24 mouse cellular contexts compared by ENCODE assay signal in the genomic region with DNA sequence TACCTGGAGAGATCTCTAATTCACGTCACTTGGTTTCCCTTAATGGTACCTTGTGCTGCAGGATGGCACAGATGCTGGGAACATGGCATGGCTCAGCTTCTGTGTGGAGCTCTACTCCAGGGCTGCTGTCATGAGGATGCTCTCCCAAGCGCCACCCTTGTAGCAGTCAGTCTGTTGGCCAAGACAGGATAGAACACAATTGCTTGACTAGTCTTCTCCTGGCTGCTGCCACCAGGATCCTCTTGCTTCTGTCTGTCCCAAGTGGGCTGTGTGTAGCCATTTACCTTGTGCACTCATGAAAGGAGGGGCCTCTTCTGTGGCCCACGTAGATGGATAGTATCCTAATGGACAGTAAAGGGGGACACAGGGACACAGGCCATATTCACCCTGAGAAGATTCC. TPM values are rescaled to one million over a fixed set of nuclear protein-coding genes. Genes with fewer than 3 reads are reported as not detected.
DNase-seq lines count a peak whose midpoint lies in the region; ATAC-seq and TF ChIP-seq lines count a peak whose summit lies in the region.
"Had no signal": no experiment of that assay in that cellular context is flagged by ENCODE, and none has a peak within 500 bp of the region (broad histone marks: within the 10 kb centered on the region; RNA-seq: fewer than 3 reads in every experiment).

No protein-coding gene starts in this region.

- TF ChIP-seq CTCF in kidney, adult 2 months (conservative IDR thresholded peaks at IDR 0.05; ENCODE audit: insufficient read depth, insufficient read length, low read depth, low read length): no peak

- H3K27ac ChIP-seq in forebrain, embryonic 11.5 days (ENCODE audit: low read depth, low read length): no peak overlapping the region
- H3K27ac ChIP-seq in forebrain, embryonic 13.5 days: no peak overlapping the region
- no peak overlapping the region for H3K27ac ChIP-seq in kidney, embryonic 16.5 days (ENCODE audit: low read length)
- no peak overlapping the region for H3K27ac ChIP-seq in kidney, adult 2 months (ENCODE audit: insufficient read depth, low read depth, low read length)
- no peak overlapping the region for H3K27ac ChIP-seq in midbrain, embryonic 12.5 days (replicated peaks)
- H3K27ac ChIP-seq in midbrain, embryonic 15.5 days: no peak overlapping the region
- no peak overlapping the region for H3K27ac ChIP-seq in neural tube, embryonic 13.5 days (replicated peaks)
- H3K27ac ChIP-seq: embryonic facial prominence, embryonic 10.5 days; embryonic facial prominence, embryonic 13.5 days; gastrocnemius, adult 2 months; heart, embryonic 13.5 days; hindbrain, embryonic 15.5 days had no signal

- 85% methylated on average over 3 of the region's 3 CpGs for WGBS in forebrain, embryonic 11.5 days
- 70% methylated on average over 3 of the region's 3 CpGs for WGBS in forebrain, embryonic 13.5 days
- WGBS in kidney, embryonic 16.5 days: 84% methylated on average over 3 of the region's 3 CpGs
- WGBS in kidney, adult 2 months: 90% methylated on average over 3 of the region's 3 CpGs
- WGBS in midbrain, embryonic 12.5 days: 94% methylated on average over 3 of the region's 3 CpGs
- 87% methylated on average over 3 of the region's 3 CpGs for whole genome bisulfite sequencing in midbrain, embryonic 15.5 days
- 81% methylated on average over 3 of the region's 3 CpGs for WGBS in neural tube, embryonic 13.5 days

- H3K4me3 ChIP-seq in forebrain, embryonic 11.5 days (ENCODE audit: low read depth, low read length): no peak overlapping the region
- no peak overlapping the region for H3K4me3 ChIP-seq in forebrain, embryonic 13.5 days
- H3K4me3 ChIP-seq in kidney, embryonic 16.5 days (ENCODE audit: low read length): no peak overlapping the region
- no peak overlapping the region for H3K4me3 ChIP-seq in kidney, adult 2 months (ENCODE audit: insufficient read depth, low read depth, low read length)
- no peak overlapping the region for H3K4me3 ChIP-seq in midbrain, embryonic 12.5 days
- H3K4me3 ChIP-seq in midbrain, embryonic 15.5 days: no peak overlapping the region
- H3K4me3 ChIP-seq in neural tube, embryonic 13.5 days: no peak overlapping the region
- H3K4me3 ChIP-seq: embryonic facial prominence, embryonic 10.5 days; embryonic facial prominence, embryonic 13.5 days; erythroblast, embryonic 14.5 days; gastrocnemius, adult 2 months; hindbrain, embryonic 15.5 days had no signal

- H3K36me3 ChIP-seq in forebrain, embryonic 11.5 days (ENCODE audit: control insufficient read depth, insufficient read depth, low read length): no peaks in the 10 kb centered on the region
- no peaks in the 10 kb centered on the region for H3K36me3 ChIP-seq in forebrain, embryonic 13.5 days (ENCODE audit: poor library complexity, severe bottlenecking)
- H3K36me3 ChIP-seq in kidney, embryonic 16.5 days (ENCODE audit: insufficient read depth, low read length): no peaks in the 10 kb centered on the region
- H3K36me3 ChIP-seq in kidney, adult 2 months (ENCODE audit: control insufficient read depth, insufficient read depth, low read length): no peaks in the 10 kb centered on the region
- no peaks in the 10 kb centered on the region for H3K36me3 ChIP-seq in midbrain, embryonic 12.5 days
- H3K36me3 ChIP-seq in midbrain, embryonic 15.5 days (replicated peaks): no peaks in the 10 kb centered on the region
- H3K36me3 ChIP-seq in neural tube, embryonic 13.5 days: no peaks in the 10 kb centered on the region
- H3K36me3 ChIP-seq: embryonic facial prominence, embryonic 10.5 days; embryonic facial prominence, embryonic 13.5 days; heart, embryonic 13.5 days; hindbrain, embryonic 15.5 days had no signal

- DNase-seq in forebrain, embryonic 11.5 days (ENCODE audit: low spot score): peak; percentile 21
- no peak for DNase-seq in kidney, adult 2 months
- DNase-seq in neural tube, embryonic 10.5 days (ENCODE audit: extremely low spot score, low spot score): no peak
- DNase-seq: cerebellum, adult 11-12 months; cerebellum, adult 8-10 months; cerebellum, postnatal 10 days; cerebellum, postnatal 36 days; forebrain, postnatal 0 days; gastrocnemius, adult 2 months; gastrocnemius, postnatal 14 days; heart, adult 18-20 months; heart, postnatal 14 days; heart, postnatal 4 days had no signal

- no peak for TF ChIP-seq POLR2A in kidney, adult 2 months (IDR thresholded peaks at IDR 0.05; ENCODE audit: low read depth, low read length)

- no peaks in the 10 kb centered on the region for H3K4me1 ChIP-seq in forebrain, embryonic 11.5 days (replicated peaks; ENCODE audit: control insufficient read depth, insufficient read depth, low read length)
- H3K4me1 ChIP-seq in forebrain, embryonic 13.5 days: peaks cover 16% of the 10 kb centered on the region
- peaks cover 10% of the 10 kb centered on the region for H3K4me1 ChIP-seq in kidney, embryonic 16.5 days (ENCODE audit: insufficient read depth, low read length)
- no peaks in the 10 kb centered on the region; the same call in 1 of the 2 replicates for H3K4me1 ChIP-seq in kidney, adult 2 months (ENCODE audit: control insufficient read depth, insufficient read depth, low read length)
- peaks cover 16% of the 10 kb centered on the region for H3K4me1 ChIP-seq in midbrain, embryonic 12.5 days
- H3K4me1 ChIP-seq in midbrain, embryonic 15.5 days: peaks cover 9% of the 10 kb centered on the region
- peaks cover 16% of the 10 kb centered on the region for H3K4me1 ChIP-seq in neural tube, embryonic 13.5 days (replicated peaks)

- ATAC-seq in forebrain, embryonic 11.5 days (replicated peaks; ENCODE audit: low FRiP score): no peak
- ATAC-seq in forebrain, embryonic 13.5 days: no peak
- 0 out of 2 replicates have a peak, but pooled peaks have one; percentile 19 for ATAC-seq in kidney, embryonic 16.5 days (ENCODE audit: low FRiP score, low TSS enrichment)
- ATAC-seq in midbrain, embryonic 12.5 days (ENCODE audit: low FRiP score, low read depth): peak; percentile 16; the same call in 1 of the 2 replicates
- no peak; the same call in 1 of the 2 replicates for ATAC-seq in midbrain, embryonic 15.5 days (replicated peaks)
- peak; percentile 57 for ATAC-seq in neural tube, embryonic 13.5 days (ENCODE audit: low read depth)
- ATAC-seq: activated CD4-positive, CD25-positive, alpha-beta regulatory T cell, adult 4 months had no signal

- H3K9ac ChIP-seq in forebrain, embryonic 11.5 days (ENCODE audit: low read length): no peak overlapping the region
- no peak overlapping the region for H3K9ac ChIP-seq in forebrain, embryonic 13.5 days
- H3K9ac ChIP-seq in kidney, embryonic 16.5 days (replicated peaks; ENCODE audit: low read length): no peak overlapping the region
- no peak overlapping the region for H3K9ac ChIP-seq in midbrain, embryonic 12.5 days (replicated peaks)
- no peak overlapping the region for H3K9ac ChIP-seq in midbrain, embryonic 15.5 days
- H3K9ac ChIP-seq in neural tube, embryonic 13.5 days: no peak overlapping the region
- H3K9ac ChIP-seq: embryonic facial prominence, embryonic 13.5 days; forebrain, postnatal 0 days; hindbrain, embryonic 15.5 days had no signal

- no peaks in the 10 kb centered on the region for H3K9me3 ChIP-seq in forebrain, embryonic 11.5 days (ENCODE audit: control insufficient read depth, low read length)
- H3K9me3 ChIP-seq in forebrain, embryonic 13.5 days (replicated peaks): no peaks in the 10 kb centered on the region
- H3K9me3 ChIP-seq in kidney, embryonic 16.5 days (ENCODE audit: low read length): no peaks in the 10 kb centered on the region
- no peaks in the 10 kb centered on the region for H3K9me3 ChIP-seq in midbrain, embryonic 12.5 days
- no peaks in the 10 kb centered on the region for H3K9me3 ChIP-seq in midbrain, embryonic 15.5 days
- H3K9me3 ChIP-seq in neural tube, embryonic 13.5 days: no peaks in the 10 kb centered on the region
- H3K9me3 ChIP-seq: embryonic facial prominence, embryonic 10.5 days; embryonic facial prominence, embryonic 13.5 days; heart, embryonic 13.5 days; hindbrain, embryonic 15.5 days had no signal

- no peaks in the 10 kb centered on the region for H3K27me3 ChIP-seq in forebrain, embryonic 11.5 days (ENCODE audit: control insufficient read depth, insufficient read depth, low read length)
- no peaks in the 10 kb centered on the region for H3K27me3 ChIP-seq in forebrain, embryonic 13.5 days
- no peaks in the 10 kb centered on the region for H3K27me3 ChIP-seq in kidney, embryonic 16.5 days (ENCODE audit: insufficient read depth, low read length)
- H3K27me3 ChIP-seq in kidney, adult 2 months (replicated peaks; ENCODE audit: control insufficient read depth, insufficient read depth, low read length): no peaks in the 10 kb centered on the region
- H3K27me3 ChIP-seq in midbrain, embryonic 12.5 days: no peaks in the 10 kb centered on the region
- no peaks in the 10 kb centered on the region for H3K27me3 ChIP-seq in midbrain, embryonic 15.5 days (replicated peaks)
- no peaks in the 10 kb centered on the region; the same call in 1 of the 2 replicates for H3K27me3 ChIP-seq in neural tube, embryonic 13.5 days
- H3K27me3 ChIP-seq: embryonic facial prominence, embryonic 13.5 days; heart, embryonic 13.5 days; hindbrain, embryonic 15.5 days had no signal

- no peak overlapping the region for H3K4me2 ChIP-seq in forebrain, embryonic 11.5 days (ENCODE audit: low read depth, low read length, severe bottlenecking)
- no peak overlapping the region for H3K4me2 ChIP-seq in forebrain, embryonic 13.5 days
- no peak overlapping the region for H3K4me2 ChIP-seq in kidney, embryonic 16.5 days (replicated peaks; ENCODE audit: low read depth, low read length)
- H3K4me2 ChIP-seq in midbrain, embryonic 12.5 days (replicated peaks): no peak overlapping the region
- no peak overlapping the region for H3K4me2 ChIP-seq in midbrain, embryonic 15.5 days
- H3K4me2 ChIP-seq in neural tube, embryonic 13.5 days: no peak overlapping the region
- H3K4me2 ChIP-seq: embryonic facial prominence, embryonic 13.5 days had no signal

RNA-seq across cellular contexts. Expression of gene Irs2, which starts 28.5 kb away (rescaled TPM):
- 6.6 and 7.7 TPM in 2 replicates for polyA plus RNA-seq in forebrain, embryonic 11.5 days (2014; fragmentation: Nextera tagmentation; extraction: Ambion mirVana)
- polyA plus RNA-seq in forebrain, embryonic 13.5 days (2015; fragmentation: Nextera tagmentation; extraction: Ambion mirVana): 4.5 and 5.2 TPM in 2 replicates
- polyA plus RNA-seq in kidney, embryonic 16.5 days (2015; fragmentation: Nextera tagmentation; extraction: Ambion mirVana): 4.1 and 4.8 TPM in 2 replicates
- polyA plus RNA-seq in kidney, adult 2 months (2012; rRNA removed): 10.4 and 10.5 TPM in 2 replicates
- 7.9 and 10.0 TPM in 2 replicates for polyA plus RNA-seq in midbrain, embryonic 12.5 days (2016; fragmentation: Nextera tagmentation; extraction: Ambion mirVana)
- 6.8 and 6.9 TPM in 2 replicates for polyA plus RNA-seq in midbrain, embryonic 15.5 days (2015; fragmentation: Nextera tagmentation; extraction: Ambion mirVana)
- polyA plus RNA-seq in neural tube, embryonic 13.5 days (2015; fragmentation: Nextera tagmentation; extraction: Ambion mirVana): 5.6 and 6.6 TPM in 2 replicates

Comparison
In these comparisons a context has a peak if more than half of its experiments do, and no peak if none do; other contexts are left out.
1. ATAC-seq: peak in kidney, embryonic 16.5 days (single experiment), midbrain, embryonic 12.5 days (single experiment) and neural tube, embryonic 13.5 days (single experiment); none in forebrain, embryonic 11.5 days (single experiment), forebrain, embryonic 13.5 days (single experiment) and midbrain, embryonic 15.5 days (single experiment).